Mouse (Mus musculus) megakaryocyte, embryonic 14.5 days (primary cell): Measurements from ENCODE around the gene Plod1.

Experiments used
- FLI1 ChIP-seq: IDR thresholded peaks from 2 replicates; pipeline ENCODE4 v1.6.1; 2012; ENCODE audit warnings: low read length, inconsistent platforms, mixed read lengths
- GATA1 ChIP-seq: IDR thresholded peaks from 3 replicates; pipeline ENCODE4 v1.6.1; 2012; ENCODE audit warnings: mixed read lengths, low read length, inconsistent platforms, borderline replicate concordance

- no peak for TF ChIP-seq GATA1
- TF ChIP-seq FLI1: no peak
Measured at GRCm38 (mm10) chr4:147943005-147943404, 6.4 kb upstream of the Plod1 start.
